Mouse (Mus musculus): ENCODE measurements around the gene Ephb2.

DNA sequence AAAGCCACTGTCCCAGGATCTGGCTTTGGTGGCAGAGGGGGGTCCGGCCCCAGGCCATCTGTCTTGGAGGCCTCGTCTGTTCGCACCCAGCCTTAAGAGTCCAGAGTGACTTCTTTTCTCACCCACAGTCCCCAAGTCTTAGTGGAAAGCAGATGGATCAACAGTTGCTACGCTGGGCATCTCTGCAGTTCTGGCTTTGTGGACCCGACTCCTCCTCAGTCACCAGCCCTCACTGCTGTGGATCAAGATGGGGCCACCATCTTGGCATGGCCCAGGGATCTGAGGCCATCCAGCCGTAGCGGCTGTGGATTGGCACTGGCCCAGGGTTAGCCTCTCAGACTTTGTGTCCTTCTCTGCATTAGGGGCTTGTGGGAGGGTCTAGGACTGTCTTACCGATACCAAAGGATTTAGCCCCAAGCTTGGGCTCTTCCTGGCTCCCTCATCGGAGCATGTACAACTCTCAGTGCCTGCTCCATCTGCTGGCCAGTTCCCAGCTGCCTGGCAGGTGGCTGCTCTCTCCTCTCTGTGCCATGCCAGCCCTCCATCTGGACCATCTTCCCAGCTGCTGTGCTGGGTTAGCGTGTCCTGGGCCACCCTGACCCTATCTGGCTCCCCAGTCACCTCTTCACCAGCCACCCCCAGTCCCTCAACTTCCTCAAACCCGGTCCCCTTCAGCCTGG lies 137.2 kb downstream of the Ephb2 start:
- TF ChIP-seq CTCF (IDR thresholded peaks at IDR 0.05; ENCODE audit: low read depth, low read length) (no peak), POLR2A (IDR thresholded peaks at IDR 0.05; ENCODE audit: insufficient read depth, low read length) (no peak)
